Mouse (Mus musculus): ENCODE data around the gene Mycbpap.

DNA sequence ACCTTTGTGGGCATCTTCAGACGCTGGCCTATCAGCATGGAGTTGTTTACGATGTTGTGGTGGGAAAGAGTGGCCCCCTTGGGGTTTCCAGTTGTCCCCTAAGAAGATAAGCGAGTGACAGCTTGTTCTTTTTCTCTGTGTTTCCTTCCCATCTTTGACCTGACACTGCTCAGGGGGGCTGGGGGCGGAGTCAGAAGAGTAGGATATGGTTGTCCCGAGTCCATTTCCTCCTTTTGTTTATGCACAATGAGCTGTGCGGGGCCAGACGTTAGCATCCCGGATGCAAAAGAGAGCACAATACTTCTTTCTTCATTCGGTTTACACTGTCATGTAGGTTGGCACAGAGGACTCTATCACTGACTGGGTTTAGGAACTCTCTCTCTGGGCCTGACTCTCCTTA is 49.1 kb upstream of the Mycbpap start:
- TF ChIP-seq CTCF (IDR thresholded peaks at IDR 0.05; ENCODE audit: insufficient read depth, low read length) (no peak), POLR2A (IDR thresholded peaks at IDR 0.05; ENCODE audit: borderline replicate concordance, extremely low read depth, low read depth, low read length) (no peak)

Data from lung, adult 2 months (tissue).